8 mouse cellular contexts compared by ENCODE assay signal in the genomic region with DNA sequence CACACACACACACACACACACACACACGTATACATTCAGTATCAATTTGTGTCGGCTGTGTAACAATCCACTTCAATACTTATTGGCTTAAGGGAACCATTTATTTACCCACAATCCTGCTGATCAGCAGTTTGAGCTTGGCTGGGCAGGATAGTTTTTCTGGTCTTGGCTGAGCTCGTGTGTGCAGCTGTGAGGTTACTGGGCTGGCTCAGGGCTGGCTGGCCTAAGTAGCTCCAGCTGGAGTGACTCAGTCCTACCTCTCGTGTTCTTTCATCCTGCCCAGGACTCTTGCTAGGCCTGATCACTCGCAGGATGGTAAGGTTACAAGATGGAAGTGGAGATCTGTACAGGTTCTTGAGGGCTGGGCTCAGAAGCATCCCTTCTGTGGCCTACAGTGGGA.
DNase-seq lines count a peak whose midpoint lies in the region.
"Had no signal": no experiment of that assay in that cellular context is flagged by ENCODE, and none has a peak within 500 bp of the region (broad histone marks: within the 10 kb centered on the region; RNA-seq: fewer than 3 reads in every experiment).

No protein-coding gene starts in this region.

- intact Hi-C loops in left cerebral cortex, postnatal 4 days (cut with DNase I): no loop called here
- intact Hi-C loops in left cerebral cortex, postnatal 25 days (cut with DNase I): no loop called here
- intact Hi-C loops in heart, postnatal 10 days (cut with DNase I): no loop called here

- peak; percentile 13 for DNase-seq in left cerebral cortex, postnatal 4 days
- DNase-seq in left cerebral cortex, postnatal 25 days (ENCODE audit: low spot score in 2 of 2): no peak
- DNase-seq in fibroblast of lung, adult 2 months (ENCODE audit: low read depth): peak; percentile 88
- DNase-seq in heart, postnatal 10 days: peak; percentile 44 to 50
- DNase-seq in lung, postnatal 4 days: peak; percentile 5 to 64
- no peak for DNase-seq in layer of hippocampus, postnatal 36 days
- DNase-seq in cerebellum, adult 11 months: no peak
- DNase-seq: thymus, postnatal 25 days had no signal

Comparison
In these comparisons a context has a peak if more than half of its experiments do, and no peak if none do; other contexts are left out.
1. DNase-seq: peak in left cerebral cortex, postnatal 4 days (single experiment), fibroblast of lung, adult 2 months (single experiment), heart, postnatal 10 days (2 of 2) and lung, postnatal 4 days (2 of 2); none in left cerebral cortex, postnatal 25 days (0 of 2), layer of hippocampus, postnatal 36 days (0 of 2) and cerebellum, adult 11 months (single experiment).